10 mouse cellular contexts compared by ENCODE assay signal in the genomic region with DNA sequence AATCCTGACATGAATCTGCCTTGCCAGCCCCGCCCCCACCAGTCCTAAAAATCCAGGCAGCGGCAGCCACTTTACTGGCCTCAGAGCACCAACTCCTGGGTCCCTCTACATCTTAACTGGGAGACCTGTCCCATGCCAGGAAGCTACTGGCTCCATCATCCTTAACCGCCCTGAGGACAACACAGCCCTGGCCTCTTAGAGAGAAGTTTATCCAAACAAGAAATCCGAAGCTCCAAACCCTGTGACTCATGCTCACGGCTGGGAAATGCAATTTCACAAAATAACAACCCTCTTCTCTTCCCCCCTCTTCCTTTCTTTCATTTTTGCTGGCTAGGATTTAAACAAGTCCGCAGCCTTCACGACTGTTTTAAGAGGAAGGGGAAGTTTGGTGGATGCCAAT. TPM values are rescaled to one million over a fixed set of nuclear protein-coding genes. Genes with fewer than 3 reads are reported as not detected.
DNase-seq lines count a peak whose midpoint lies in the region; ATAC-seq and TF ChIP-seq lines count a peak whose summit lies in the region.
"Had no signal": no experiment of that assay in that cellular context is flagged by ENCODE, and none has a peak within 500 bp of the region (broad histone marks: within the 10 kb centered on the region; RNA-seq: fewer than 3 reads in every experiment).

No protein-coding gene starts in this region.

- no peaks in the 10 kb centered on the region for H3K27me3 ChIP-seq in heart, postnatal 0 days (ENCODE audit: control insufficient read depth, insufficient read depth, low read length)
- H3K27me3 ChIP-seq in heart, embryonic 11.5 days (ENCODE audit: control insufficient read depth, insufficient read depth, low read length), result no peaks in the 10 kb centered on the region
- peaks cover 6% of the 10 kb centered on the region; the same call in 1 of the 2 replicates for H3K27me3 ChIP-seq in limb, embryonic 10.5 days (ENCODE audit: low read depth, poor library complexity, severe bottlenecking)
- H3K27me3 ChIP-seq in forebrain, embryonic 12.5 days, result 0 out of 2 replicates have a peak, but pooled peaks cover 2% of the 10 kb centered on the region

- H3K4me2 ChIP-seq in heart, postnatal 0 days (ENCODE audit: low read depth, low read length), result no peak overlapping the region
- H3K4me2 ChIP-seq in heart, embryonic 11.5 days, result no peak overlapping the region
- H3K4me2 ChIP-seq in forebrain, embryonic 12.5 days, result no peak overlapping the region

- peak overlapping the region; percentile 25; the same call in 1 of the 2 replicates for H3K9ac ChIP-seq in heart, postnatal 0 days (replicated peaks; ENCODE audit: low read depth, low read length)
- no peak overlapping the region for H3K9ac ChIP-seq in heart, embryonic 11.5 days (ENCODE audit: low read depth, low read length)
- H3K9ac ChIP-seq in forebrain, embryonic 12.5 days, result no peak overlapping the region

- ATAC-seq in heart, postnatal 0 days (ENCODE audit: insufficient read depth, low read depth), result no peak
- no peak for ATAC-seq in heart, embryonic 11.5 days (replicated peaks; ENCODE audit: insufficient number of reproducible peaks, low FRiP score, low TSS enrichment)
- no peak for ATAC-seq in cerebellum, adult (ENCODE audit: insufficient number of reproducible peaks, low FRiP score, low TSS enrichment)
- no peak for ATAC-seq in forebrain, embryonic 12.5 days (ENCODE audit: low FRiP score)

- TF ChIP-seq EP300 in heart, postnatal 0 days (IDR thresholded peaks at IDR 0.05; ENCODE audit: low read depth), result no peak

- peak overlapping the region; percentile 62 for H3K27ac ChIP-seq in heart, postnatal 0 days (ENCODE audit: low read depth)
- H3K27ac ChIP-seq in heart, embryonic 11.5 days (ENCODE audit: low read depth, low read length), result no peak overlapping the region
- H3K27ac ChIP-seq in bone marrow macrophage, adult 2 months (ENCODE audit: insufficient read depth, low read depth, low read length), result peak overlapping the region; percentile 56
- 0 out of 2 replicates have a peak overlapping the region, but pooled peaks have one; percentile 3 for H3K27ac ChIP-seq in limb, embryonic 10.5 days
- H3K27ac ChIP-seq in forebrain, embryonic 12.5 days, result no peak overlapping the region

- TF ChIP-seq POLR2A in bone marrow macrophage, adult 2 months (IDR thresholded peaks at IDR 0.05; ENCODE audit: borderline replicate concordance, low read depth, low read length), result no peak

- no peak for DNase-seq in heart, postnatal 0 days (ENCODE audit: low spot score)
- DNase-seq in 3134 (ENCODE audit: extremely low read depth, insufficient read length, low spot score), result peak; percentile 55
- DNase-seq in limb, embryonic 10.5 days (ENCODE audit: low spot score), result no peak
- no peak for DNase-seq in adrenal gland, postnatal 14 days
- DNase-seq: cerebellum, postnatal 14 days; thymus, postnatal 14 days had no signal

- no peak for TF ChIP-seq CTCF in heart, postnatal 0 days (IDR thresholded peaks at IDR 0.05; ENCODE audit: low read depth)
- TF ChIP-seq CTCF in bone marrow macrophage, adult 2 months (IDR thresholded peaks at IDR 0.05; ENCODE audit: low read depth, low read length), result no peak

- peaks cover 69% of the 10 kb centered on the region for H3K4me1 ChIP-seq in heart, postnatal 0 days (ENCODE audit: control insufficient read depth, insufficient read depth)
- peaks cover 57% of the 10 kb centered on the region for H3K4me1 ChIP-seq in heart, embryonic 11.5 days (ENCODE audit: control insufficient read depth, insufficient read depth, low read length)
- peaks cover 18% of the 10 kb centered on the region for H3K4me1 ChIP-seq in bone marrow macrophage, adult 2 months (ENCODE audit: control insufficient read depth, insufficient read depth, low read length)
- H3K4me1 ChIP-seq in limb, embryonic 10.5 days, result peaks cover 58% of the 10 kb centered on the region
- H3K4me1 ChIP-seq in forebrain, embryonic 12.5 days, result peaks cover 13% of the 10 kb centered on the region

- 43% methylated on average over 7 of the region's 7 CpGs for WGBS in heart, postnatal 0 days
- WGBS in heart, embryonic 11.5 days (ENCODE audit: insufficient replicate concordance), result 46% methylated on average over 7 of the region's 7 CpGs
- 44% methylated on average over 7 of the region's 7 CpGs for WGBS in limb, embryonic 10.5 days
- WGBS in forebrain, embryonic 12.5 days, result 81% methylated on average over 7 of the region's 7 CpGs

- H3K4me3 ChIP-seq in heart, postnatal 0 days (ENCODE audit: low read depth, low read length), result no peak overlapping the region
- no peak overlapping the region for H3K4me3 ChIP-seq in heart, embryonic 11.5 days (ENCODE audit: low read depth, low read length)
- no peak overlapping the region for H3K4me3 ChIP-seq in bone marrow macrophage, adult 2 months (ENCODE audit: insufficient read depth, low read length)
- no peak overlapping the region for H3K4me3 ChIP-seq in limb, embryonic 10.5 days
- no peak overlapping the region for H3K4me3 ChIP-seq in forebrain, embryonic 12.5 days (replicated peaks)

- H3K9me3 ChIP-seq in heart, postnatal 0 days (replicated peaks; ENCODE audit: control insufficient read depth, low read length), result no peaks in the 10 kb centered on the region
- no peaks in the 10 kb centered on the region for H3K9me3 ChIP-seq in heart, embryonic 11.5 days (replicated peaks; ENCODE audit: control insufficient read depth, low read length)
- no peaks in the 10 kb centered on the region for H3K9me3 ChIP-seq in limb, embryonic 10.5 days (replicated peaks)
- H3K9me3 ChIP-seq in forebrain, embryonic 12.5 days, result no peaks in the 10 kb centered on the region

- peaks cover 24% of the 10 kb centered on the region for H3K36me3 ChIP-seq in heart, postnatal 0 days (replicated peaks; ENCODE audit: control insufficient read depth, insufficient read depth, low read length)
- no peaks in the 10 kb centered on the region for H3K36me3 ChIP-seq in heart, embryonic 11.5 days (ENCODE audit: control insufficient read depth, insufficient read depth, low read length)
- H3K36me3 ChIP-seq in limb, embryonic 10.5 days, result peaks cover 15% of the 10 kb centered on the region
- no peaks in the 10 kb centered on the region for H3K36me3 ChIP-seq in forebrain, embryonic 12.5 days (replicated peaks)

RNA-seq across cellular contexts. Expression of gene Zcchc24, which starts 9.3 kb away (rescaled TPM):
- total RNA-seq in heart, postnatal 0 days (2014; rRNA removed; ENCODE audit: low replicate concordance), result 36.6 and 40.3 TPM in 2 replicates
- 14.9 and 18.5 TPM in 2 replicates for polyA plus RNA-seq in heart, postnatal 0 days (2015; fragmentation: Nextera tagmentation; extraction: Ambion mirVana)
- polyA plus RNA-seq in heart, embryonic 11.5 days (2014; fragmentation: Nextera tagmentation; extraction: Ambion mirVana), result 18.9 and 22.6 TPM in 2 replicates
- 31.7 and 34.8 TPM in 2 replicates for polyA plus RNA-seq in bone marrow macrophage, adult 2 months (2012; ENCODE audit: insufficient read depth, insufficient read length, missing spikeins)
- 9.9 and 17.0 TPM in 2 replicates for polyA plus RNA-seq in limb, embryonic 10.5 days (2016; fragmentation: Nextera tagmentation; extraction: Ambion mirVana)
- 32.3 and 32.5 TPM in 2 replicates for total RNA-seq in adrenal gland, postnatal 14 days (2021)
- 12.3 and 14.2 TPM in 2 replicates for polyA plus RNA-seq in forebrain, embryonic 12.5 days (2016; fragmentation: Nextera tagmentation; extraction: Ambion mirVana)

Comparison
In these comparisons a context has a peak if more than half of its experiments do, and no peak if none do; other contexts are left out.
1. H3K27ac ChIP-seq: peak in heart, postnatal 0 days (single experiment), bone marrow macrophage, adult 2 months (single experiment) and limb, embryonic 10.5 days (single experiment); none in heart, embryonic 11.5 days (single experiment) and forebrain, embryonic 12.5 days (single experiment).